Mouse (Mus musculus) brain, embryonic 18.5 days (tissue): ENCODE data around the gene Gm10799.

Source experiments
- DNase-seq: peaks from one replicate; pipeline ENCODE4 v3.0.0-alpha.2; 2012; ENCODE audit warnings: low read depth, low spot score

Gm10799 gene

DNA sequence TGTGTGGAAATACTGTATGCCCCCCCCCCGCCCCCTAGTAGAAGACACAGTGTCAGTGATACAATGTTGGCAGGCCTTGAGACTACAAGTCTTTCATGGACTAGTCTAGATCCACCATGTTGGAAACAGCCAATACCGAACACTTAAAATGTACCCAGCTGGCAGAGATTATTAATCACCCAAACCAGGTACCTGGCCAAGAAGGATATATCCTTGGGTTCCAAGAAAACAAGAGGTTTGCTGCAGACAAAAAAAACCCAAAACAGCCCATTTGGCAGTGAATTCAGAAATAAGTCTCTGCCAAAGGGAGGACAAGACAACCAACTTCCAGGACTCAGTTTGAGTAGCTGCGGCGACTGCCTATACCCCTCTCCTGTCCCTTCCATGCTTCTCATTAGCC is 43.7 kb downstream of the Gm10799 start:
- no peak for DNase-seq

- DNase-seq: no peak
These were observed 45.3 kb downstream of the Gm10799 start for GRCm38 (mm10) chr2:104023096-104023495.
